In genomic region chr7:18958384-18958766, GRCm38 (mm10) we compare ENCODE assay signal across 8 mouse cellular contexts. TPM values are rescaled to one million over a fixed set of nuclear protein-coding genes. Genes with fewer than 3 reads are reported as not detected.
DNase-seq lines count a peak whose midpoint lies in the region; ATAC-seq and TF ChIP-seq lines count a peak whose summit lies in the region.

No protein-coding gene starts in this region.

- H3K36me3 ChIP-seq in hindbrain, embryonic 12.5 days, result peaks cover 6% of the 10 kb centered on the region; the same call in 1 of the 2 replicates
- H3K36me3 ChIP-seq in midbrain, embryonic 14.5 days (ENCODE audit: control insufficient read depth, insufficient read depth, low read length), result peaks cover 45% of the 10 kb centered on the region

- H3K4me2 ChIP-seq in hindbrain, embryonic 12.5 days (replicated peaks), result peak overlapping the region; percentile 71
- H3K4me2 ChIP-seq in midbrain, embryonic 14.5 days (ENCODE audit: low read length), result peak overlapping the region; percentile 55

- H3K27ac ChIP-seq in left cerebral cortex, adult 2 months, result peak overlapping the region; percentile 26; the same call in 1 of the 2 replicates
- H3K27ac ChIP-seq in hindbrain, embryonic 12.5 days, result peak overlapping the region; percentile 76
- peak overlapping the region; percentile 74 for H3K27ac ChIP-seq in midbrain, embryonic 14.5 days (replicated peaks; ENCODE audit: low read depth, low read length)

- ATAC-seq in common myeloid progenitor, adult 5-6 weeks (replicated peaks; ENCODE audit: low read depth, poor library complexity, severe bottlenecking), result 0 out of 2 replicates have a peak, but pooled peaks have one; percentile 16
- no peak for ATAC-seq in hindbrain, embryonic 12.5 days (ENCODE audit: low FRiP score)
- no peak for ATAC-seq in midbrain, embryonic 14.5 days (ENCODE audit: low FRiP score, low TSS enrichment)

- no peak for DNase-seq in left cerebral cortex, adult 2 months (ENCODE audit: extremely low spot score in 1 of 2, low spot score in 2 of 2)
- DNase-seq in left cerebral cortex, adult 9 months (ENCODE audit: low spot score in 2 of 2), result no peak
- no peak for DNase-seq in midbrain, embryonic 14.5 days
- no peak for DNase-seq in gastrocnemius, postnatal 14 days
- no peak for DNase-seq in gastrocnemius, adult 18-20 months (ENCODE audit: low spot score)
- no peak for DNase-seq in left cerebral cortex, adult 8-10 months (ENCODE audit: low spot score in 2 of 2)

- H3K9ac ChIP-seq in hindbrain, embryonic 12.5 days, result peak overlapping the region; percentile 58
- H3K9ac ChIP-seq in midbrain, embryonic 14.5 days (replicated peaks; ENCODE audit: low read length), result peak overlapping the region; percentile 51

- H3K4me3 ChIP-seq in left cerebral cortex, adult 2 months, result peak overlapping the region; percentile 38
- H3K4me3 ChIP-seq in hindbrain, embryonic 12.5 days, result peak overlapping the region; percentile 42
- H3K4me3 ChIP-seq in midbrain, embryonic 14.5 days (replicated peaks; ENCODE audit: low read depth, low read length), result peak overlapping the region; percentile 24

- TF ChIP-seq CTCF in left cerebral cortex, adult 2 months (IDR thresholded peaks at IDR 0.05), result no peak

- no peaks in the 10 kb centered on the region for H3K9me3 ChIP-seq in hindbrain, embryonic 12.5 days (replicated peaks)
- H3K9me3 ChIP-seq in midbrain, embryonic 14.5 days (ENCODE audit: control insufficient read depth, low read length), result no peaks in the 10 kb centered on the region

- H3K4me1 ChIP-seq in hindbrain, embryonic 12.5 days, result peaks cover 65% of the 10 kb centered on the region
- H3K4me1 ChIP-seq in midbrain, embryonic 14.5 days (ENCODE audit: control insufficient read depth, insufficient read depth, low read length), result peaks cover 47% of the 10 kb centered on the region

- WGBS in hindbrain, embryonic 12.5 days, result 2% methylated on average over 21 of the region's 21 CpGs
- WGBS in midbrain, embryonic 14.5 days, result 8% methylated on average over 21 of the region's 21 CpGs

- H3K27me3 ChIP-seq in hindbrain, embryonic 12.5 days, result peaks cover 24% of the 10 kb centered on the region
- H3K27me3 ChIP-seq in midbrain, embryonic 14.5 days (ENCODE audit: control insufficient read depth, insufficient read depth, low read length), result no peaks in the 10 kb centered on the region

- intact Hi-C loops in left cerebral cortex, adult 2 months (cut with DNase I), result loop anchor here (1.0 kb wide), 1 partner anchor 32 kb away; no protein-coding TSS in a partner anchor
- intact Hi-C loops in gastrocnemius, postnatal 14 days (cut with DNase I; ENCODE audit: low total_unique reads), result no loop called here

RNA-seq across cellular contexts. Expression of gene Nanos2, which starts 28.8 kb away (rescaled TPM):
- total RNA-seq in left cerebral cortex, adult 2 months (2021), result under 1 TPM; 0.51 to 0.86 TPM
- total RNA-seq in common myeloid progenitor, adult 5-6 weeks (2017), result not detected in 2 replicates
- 0.29 and 0.37 TPM in 2 replicates for polyA plus RNA-seq in hindbrain, embryonic 12.5 days (2016; fragmentation: Nextera tagmentation; extraction: Ambion mirVana)
- polyA plus RNA-seq in midbrain, embryonic 14.5 days (2014; fragmentation: Nextera tagmentation; extraction: Ambion mirVana), result 0.58 and 0.86 TPM in 2 replicates
- total RNA-seq in gastrocnemius, postnatal 14 days (2021), result not detected
- not detected for total RNA-seq in gastrocnemius, adult 18-20 months (2021)
- 1 to 10 TPM in 2 of 4 experiments, under 1 TPM in 2; 0.53 to 1.3 (median 1.0) TPM for total RNA-seq in left cerebral cortex, adult 8-10 months (2022)

RNA-seq across cellular contexts. Expression of gene Mypop, which starts 32.7 kb away (rescaled TPM):
- 10 to 100 TPM; 50.6 to 61.2 TPM for total RNA-seq in left cerebral cortex, adult 2 months (2021)
- total RNA-seq in common myeloid progenitor, adult 5-6 weeks (2017), result 0.64 TPM in 1 of 2 replicates, not detected in the other
- polyA plus RNA-seq in hindbrain, embryonic 12.5 days (2016; fragmentation: Nextera tagmentation; extraction: Ambion mirVana), result 6.8 and 6.9 TPM in 2 replicates
- 4.2 and 4.8 TPM in 2 replicates for polyA plus RNA-seq in midbrain, embryonic 14.5 days (2014; fragmentation: Nextera tagmentation; extraction: Ambion mirVana)
- 1 to 10 TPM; 2.2 to 3.7 TPM for total RNA-seq in gastrocnemius, postnatal 14 days (2021)
- total RNA-seq in gastrocnemius, adult 18-20 months (2021), result 1 to 10 TPM; 8.7 to 8.9 TPM
- total RNA-seq in left cerebral cortex, adult 8-10 months (2022), result 10 to 100 TPM; 54.2 to 60.5 (median 57.6) TPM

RNA-seq across cellular contexts. Expression of gene Nova2, which starts 32.7 kb away (rescaled TPM):
- 10 to 100 TPM; 79.9 to 86.4 TPM for total RNA-seq in left cerebral cortex, adult 2 months (2021)
- 0.14 TPM in 1 of 2 replicates, not detected in the other for total RNA-seq in common myeloid progenitor, adult 5-6 weeks (2017)
- 11.2 and 12.5 TPM in 2 replicates for polyA plus RNA-seq in hindbrain, embryonic 12.5 days (2016; fragmentation: Nextera tagmentation; extraction: Ambion mirVana)
- polyA plus RNA-seq in midbrain, embryonic 14.5 days (2014; fragmentation: Nextera tagmentation; extraction: Ambion mirVana), result 18.6 and 20.7 TPM in 2 replicates
- 1 to 10 TPM; 2.6 to 3.3 TPM for total RNA-seq in gastrocnemius, postnatal 14 days (2021)
- 1 to 10 TPM; 1.1 to 1.9 TPM for total RNA-seq in gastrocnemius, adult 18-20 months (2021)
- 10 to 100 TPM; 67.1 to 75.1 (median 69.9) TPM for total RNA-seq in left cerebral cortex, adult 8-10 months (2022)

RNA-seq across cellular contexts. Expression of gene Irf2bp1, which starts 45.5 kb away (rescaled TPM):
- 10 to 100 TPM; 47.7 to 49.2 TPM for total RNA-seq in left cerebral cortex, adult 2 months (2021)
- total RNA-seq in common myeloid progenitor, adult 5-6 weeks (2017), result 13.1 and 14.6 TPM in 2 replicates
- 44.0 and 47.4 TPM in 2 replicates for polyA plus RNA-seq in hindbrain, embryonic 12.5 days (2016; fragmentation: Nextera tagmentation; extraction: Ambion mirVana)
- polyA plus RNA-seq in midbrain, embryonic 14.5 days (2014; fragmentation: Nextera tagmentation; extraction: Ambion mirVana), result 30.8 and 34.2 TPM in 2 replicates
- 10 to 100 TPM; 14.9 to 18.6 TPM for total RNA-seq in gastrocnemius, postnatal 14 days (2021)
- total RNA-seq in gastrocnemius, adult 18-20 months (2021), result 10 to 100 TPM; 18.3 to 18.5 TPM
- 10 to 100 TPM; 51.2 to 54.1 (median 53.2) TPM for total RNA-seq in left cerebral cortex, adult 8-10 months (2022)

RNA-seq across cellular contexts. Expression of gene Ccdc61, which starts 48.2 kb away (rescaled TPM):
- total RNA-seq in left cerebral cortex, adult 2 months (2021), result 10 to 100 TPM; 10.5 to 11.0 TPM
- 16.5 and 19.8 TPM in 2 replicates for total RNA-seq in common myeloid progenitor, adult 5-6 weeks (2017)
- polyA plus RNA-seq in hindbrain, embryonic 12.5 days (2016; fragmentation: Nextera tagmentation; extraction: Ambion mirVana), result 28.8 and 31.9 TPM in 2 replicates
- polyA plus RNA-seq in midbrain, embryonic 14.5 days (2014; fragmentation: Nextera tagmentation; extraction: Ambion mirVana), result 16.1 and 18.5 TPM in 2 replicates
- 1 to 10 TPM; 5.1 TPM for total RNA-seq in gastrocnemius, postnatal 14 days (2021)
- total RNA-seq in gastrocnemius, adult 18-20 months (2021), result 1 to 10 TPM; 3.6 to 5.6 TPM
- 10 to 100 TPM; 11.5 to 12.8 (median 12.2) TPM for total RNA-seq in left cerebral cortex, adult 8-10 months (2022)

Comparison
In these comparisons a context has a peak if more than half of its experiments do, and no peak if none do; other contexts are left out.
1. H3K27ac ChIP-seq: peak in every context shown above with its lines; median percentile 76 in hindbrain, embryonic 12.5 days; 74 in midbrain, embryonic 14.5 days; 26 in left cerebral cortex, adult 2 months.
2. RNA of gene Mypop, which starts 32.7 kb away (total RNA-seq): 50.6 to 61.2 TPM in left cerebral cortex, adult 2 months and 54.2 to 60.5 TPM in left cerebral cortex, adult 8-10 months; 8.7 to 8.9 TPM in gastrocnemius, adult 18-20 months, 2.2 to 3.7 TPM in gastrocnemius, postnatal 14 days and 0.64 TPM in common myeloid progenitor, adult 5-6 weeks; every median in the first group is over 4 times any median in the second.
3. RNA of gene Nova2, which starts 32.7 kb away (total RNA-seq): 79.9 to 86.4 TPM in left cerebral cortex, adult 2 months and 67.1 to 75.1 TPM in left cerebral cortex, adult 8-10 months; 2.6 to 3.3 TPM in gastrocnemius, postnatal 14 days, 1.1 to 1.9 TPM in gastrocnemius, adult 18-20 months and 0.14 TPM in common myeloid progenitor, adult 5-6 weeks; every median in the first group is over 10 times any median in the second.
4. Peak in every context shown above with its lines, with median percentiles within 50 percentile points of each other: H3K4me3 ChIP-seq.